8 mouse cellular contexts compared by ENCODE assay signal in genomic region chr13:105266746-105267145, GRCm38 (mm10). TPM values are rescaled to one million over a fixed set of nuclear protein-coding genes. Genes with fewer than 3 reads are reported as not detected.
DNase-seq lines count a peak whose midpoint lies in the region; ATAC-seq and TF ChIP-seq lines count a peak whose summit lies in the region.

No protein-coding gene starts in this region.

- peak; percentile 94 for ATAC-seq in megakaryocyte-erythroid progenitor cell, adult 5-6 weeks (replicated peaks; ENCODE audit: low FRiP score, low TSS enrichment, poor library complexity, severe bottlenecking)

- no peaks in the 10 kb centered on the region for H3K9me3 ChIP-seq in heart, embryonic 10.5 days
- H3K9me3 ChIP-seq in CH12.LX (replicated peaks; ENCODE audit: low read length): no peaks in the 10 kb centered on the region

- no peaks in the 10 kb centered on the region for H3K79me2 ChIP-seq in heart, adult 2 months (replicated peaks; ENCODE audit: control insufficient read depth, insufficient read depth, low read length)
- H3K79me2 ChIP-seq in CH12.LX (replicated peaks; ENCODE audit: control insufficient read depth, extremely low read depth, insufficient read depth, poor library complexity, severe bottlenecking): no peaks in the 10 kb centered on the region

- peak; percentile 86 for TF ChIP-seq RAD21 in CH12.LX (IDR thresholded peaks at IDR 0.05; ENCODE audit: low read depth, low read length)

- dilution Hi-C loops in CH12.LX (cut with MboI; ENCODE audit: extremely low pct_ligation_motif_present, extremely low pct_unique_long_range_greater_than_20kb, low sequenced_read_pairs): no loop called here

- intact Hi-C loops in heart, adult 2 months (cut with DNase I): loop anchor here (2.0 kb wide), 1 partner anchor 110 kb away; no protein-coding TSS in a partner anchor

- H3K27me3 ChIP-seq in heart, adult 2 months (ENCODE audit: control insufficient read depth, insufficient read depth, low read length): no peaks in the 10 kb centered on the region
- H3K27me3 ChIP-seq in heart, embryonic 10.5 days (ENCODE audit: insufficient read depth, poor library complexity, severe bottlenecking): no peaks in the 10 kb centered on the region
- no peaks in the 10 kb centered on the region for H3K27me3 ChIP-seq in CH12.LX (replicated peaks)

- TF ChIP-seq EP300 in heart, adult 2 months (IDR thresholded peaks at IDR 0.05; ENCODE audit: insufficient read depth, low read depth, low read length): no peak
- TF ChIP-seq EP300 in CH12.LX (IDR thresholded peaks at IDR 0.05; ENCODE audit: low read length): no peak

- H3K4me1 ChIP-seq in heart, adult 2 months (ENCODE audit: control insufficient read depth, insufficient read depth, low read length): no peaks in the 10 kb centered on the region
- no peaks in the 10 kb centered on the region for H3K4me1 ChIP-seq in heart, embryonic 10.5 days
- no peaks in the 10 kb centered on the region; a peak in 2 of 4 replicates for H3K4me1 ChIP-seq in CH12.LX (ENCODE audit: control insufficient read depth in 1 of 2, insufficient read depth in 2 of 2)

- H3K9ac ChIP-seq in heart, adult 2 months (ENCODE audit: low read depth, low read length): no peak overlapping the region
- no peak overlapping the region for H3K9ac ChIP-seq in CH12.LX (ENCODE audit: insufficient read depth, low read depth)

- no peak overlapping the region for H3K4me2 ChIP-seq in CH12.LX (ENCODE audit: insufficient read depth, low read depth, poor library complexity, severe bottlenecking)

- peak; percentile 67 for TF ChIP-seq CTCF in heart, adult 2 months (IDR thresholded peaks at IDR 0.05)
- peak in 1 of 2 experiments; percentile 74; a peak in 2 of 4 replicates for TF ChIP-seq CTCF in CH12.LX (conservative IDR thresholded peaks at IDR 0.05 in 1 of 2, IDR thresholded peaks at IDR 0.05 in 1 of 2; ENCODE audit: low read depth in 2 of 2, low read length in 2 of 2)

- TF ChIP-seq POLR2A in heart, adult 2 months (IDR thresholded peaks at IDR 0.05; ENCODE audit: insufficient read depth, low read depth, low read length): no peak
- TF ChIP-seq POLR2A in CH12.LX (IDR thresholded peaks at IDR 0.05; ENCODE audit: low read depth, low read length): no peak

- H3K27ac ChIP-seq in heart, adult 2 months: no peak overlapping the region
- no peak overlapping the region for H3K27ac ChIP-seq in heart, embryonic 10.5 days
- H3K27ac ChIP-seq in CH12.LX (ENCODE audit: insufficient read depth, low read depth): no peak overlapping the region

- H3K4me3 ChIP-seq in heart, adult 2 months: no peak overlapping the region
- no peak overlapping the region for H3K4me3 ChIP-seq in heart, embryonic 10.5 days
- no peak overlapping the region for H3K4me3 ChIP-seq in CH12.LX (replicated peaks in 1 of 3; ENCODE audit: low read depth in 2 of 3, low read length in 2 of 3, poor library complexity in 1 of 3)

- in situ Hi-C loops in CH12.LX (cut with MboI; ENCODE audit: low pct_ligation_motif_present, low pct_unique_long_range_greater_than_20kb, low sequenced_read_pairs): loop anchor here (10.0 kb wide), 1 partner anchor 108 kb away; no protein-coding TSS in a partner anchor

- H3K36me3 ChIP-seq in heart, adult 2 months (ENCODE audit: control insufficient read depth, insufficient read depth, low read length): no peaks in the 10 kb centered on the region
- no peaks in the 10 kb centered on the region for H3K36me3 ChIP-seq in heart, embryonic 10.5 days
- no peaks in the 10 kb centered on the region for H3K36me3 ChIP-seq in CH12.LX (replicated peaks in 1 of 2; ENCODE audit: control insufficient read depth in 1 of 2, insufficient read depth in 1 of 2, low read length in 1 of 2)

- DNase-seq in heart, adult 2 months: no peak
- DNase-seq in heart, embryonic 10.5 days (ENCODE audit: low spot score): no peak
- peak; percentile 74 for DNase-seq in CH12.LX (ENCODE audit: extremely low read depth)
- peak; percentile 41 for DNase-seq in c-Kit-positive CD71-positive TER-119-positive erythroid progenitor cells, embryonic 14.5 days (ENCODE audit: low spot score)
- DNase-seq in frontal cortex, adult 2 months (ENCODE audit: extremely low spot score in 1 of 2, low spot score in 1 of 2): peak; percentile 28 to 94
- DNase-seq in layer of hippocampus, adult 11-12 months (ENCODE audit: low spot score): peak; percentile 79
- peak; percentile 58 for DNase-seq in thymus, postnatal 4 days

- 29% methylated on average over 3 of the region's 3 CpGs for WGBS in heart, adult 2 months
- WGBS in heart, embryonic 10.5 days: 59% methylated on average over 3 of the region's 3 CpGs

TF ChIP-seq in CH12.LX, 34 proteins besides CTCF, POLR2A, EP300 and RAD21:
- TF ChIP-seq SMC3 (IDR thresholded peaks at IDR 0.05; ENCODE audit: low read depth, low read length) (peak; percentile 86), MAZ (IDR thresholded peaks at IDR 0.05; ENCODE audit: low read depth, low read length) (no peak)

RNA-seq across cellular contexts. Expression of gene Rnf180, which starts 27.9 kb away (rescaled TPM):
- under 1 TPM; 0.68 to 0.89 TPM for total RNA-seq in heart, adult 2 months (2021)
- 0.29 and 0.41 TPM in 2 replicates for polyA plus RNA-seq in heart, adult 2 months (2012; rRNA removed)
- polyA plus RNA-seq in heart, embryonic 10.5 days (2016; fragmentation: Nextera tagmentation; extraction: Ambion mirVana): 1.5 and 3.2 TPM in 2 replicates
- total RNA-seq in CH12.LX (2012; rRNA removed): 0.13 TPM in 2 replicates
- 0.31 TPM in 1 of 2 replicates, not detected in the other for total RNA-seq in CH12.LX (2014; rRNA removed)
- polyA plus RNA-seq in CH12.LX (2012; ENCODE audit: insufficient read length, low read depth): 0.19 and 0.66 TPM in 2 replicates
- polyA plus RNA-seq in frontal cortex, adult 2 months (2012; rRNA removed): 18.5 and 18.9 TPM in 2 replicates
- 3.1 and 3.8 TPM in 2 replicates for total RNA-seq in megakaryocyte-erythroid progenitor cell, adult 5-6 weeks (2014; fragmentation: Nextera tagmentation)
- total RNA-seq in megakaryocyte-erythroid progenitor cell, adult 5-6 weeks (2017): 1.4 and 4.6 TPM in 2 replicates

Comparison
In these comparisons a context has a peak if more than half of its experiments do, and no peak if none do; other contexts are left out.
1. DNase-seq: peak in CH12.LX (single experiment), c-Kit-positive CD71-positive TER-119-positive erythroid progenitor cells, embryonic 14.5 days (single experiment), frontal cortex, adult 2 months (2 of 2), layer of hippocampus, adult 11-12 months (single experiment) and thymus, postnatal 4 days (single experiment); none in heart, adult 2 months (0 of 2) and heart, embryonic 10.5 days (single experiment).